In the genomic region with DNA sequence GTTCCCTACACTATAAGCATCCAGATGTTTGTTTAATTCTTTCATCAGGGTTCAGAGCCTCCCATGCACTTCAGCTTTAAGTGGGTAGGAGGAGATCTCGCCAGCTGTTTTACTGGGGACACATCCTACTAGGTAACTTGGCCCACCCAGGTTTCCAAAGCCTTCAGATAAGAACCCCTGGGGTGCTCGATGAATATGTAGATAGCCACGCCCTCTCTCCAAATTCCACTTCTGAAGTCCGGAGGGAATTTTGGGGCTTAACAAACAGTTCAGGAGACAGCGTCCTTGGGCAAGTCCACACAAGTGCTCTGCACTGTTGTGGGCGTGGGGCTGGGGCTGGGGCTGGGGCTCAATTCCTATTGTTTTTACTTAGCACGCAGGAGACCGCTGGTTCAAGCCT, we compare ENCODE assay signal across 23 mouse cellular contexts. TPM values are rescaled to one million over a fixed set of nuclear protein-coding genes. Genes with fewer than 3 reads are reported as not detected.
"Had no signal": no experiment of that assay in that cellular context is flagged by ENCODE, and none has a peak within 500 bp of the region (broad histone marks: within the 10 kb centered on the region; RNA-seq: fewer than 3 reads in every experiment).

No protein-coding gene starts in this region.

- H3K9ac ChIP-seq: limb, embryonic 12.5 days; limb, embryonic 15.5 days; liver, embryonic 13.5 days; lung, embryonic 14.5 days; midbrain, embryonic 13.5 days; neural tube, embryonic 13.5 days; stomach, embryonic 15.5 days had no signal

- H3K9me3 ChIP-seq: limb, embryonic 12.5 days; limb, embryonic 15.5 days; liver, embryonic 13.5 days; midbrain, embryonic 10.5 days; midbrain, embryonic 13.5 days; neural tube, embryonic 13.5 days; stomach, embryonic 15.5 days had no signal

- ATAC-seq: midbrain, embryonic 13.5 days; midbrain, embryonic 16.5 days had no signal

- H3K27ac ChIP-seq: layer of hippocampus, adult 2 months; limb, embryonic 12.5 days; limb, embryonic 15.5 days; midbrain, embryonic 10.5 days; midbrain, embryonic 13.5 days; neural tube, embryonic 13.5 days; stomach, embryonic 15.5 days had no signal

- H3K4me3 ChIP-seq: layer of hippocampus, adult 2 months; limb, embryonic 12.5 days; limb, embryonic 15.5 days; liver, embryonic 13.5 days; megakaryocyte, embryonic 14.5 days; midbrain, embryonic 10.5 days; midbrain, embryonic 13.5 days; myocyte; neural tube, embryonic 13.5 days; stomach, embryonic 15.5 days had no signal

- DNase-seq: kidney, adult 18-20 months; kidney, adult 9 months; kidney, postnatal 14 days; layer of hippocampus, adult 9-11 months; left cerebral cortex, postnatal 4 days; liver, embryonic 13.5 days; lung, embryonic 14.5 days; lung, postnatal 10 days; lung, postnatal 36 days; retina, postnatal 1 day; right cerebral cortex, postnatal 25 days; spleen, adult 18-20 months; thymus, postnatal 25 days had no signal

- H3K36me3 ChIP-seq: limb, embryonic 12.5 days; limb, embryonic 15.5 days; liver, embryonic 13.5 days; midbrain, embryonic 10.5 days; midbrain, embryonic 13.5 days; neural tube, embryonic 13.5 days; stomach, embryonic 15.5 days had no signal

- H3K4me2 ChIP-seq: limb, embryonic 12.5 days; limb, embryonic 15.5 days; liver, embryonic 13.5 days; lung, embryonic 14.5 days; midbrain, embryonic 13.5 days; neural tube, embryonic 13.5 days; stomach, embryonic 15.5 days had no signal

RNA-seq across cellular contexts. Expression of a gene that starts 1.9 kb away (rescaled TPM):
- polyA plus RNA-seq: limb, embryonic 12.5 days; midbrain, embryonic 13.5 days; neural tube, embryonic 13.5 days had no signal
